Mouse (Mus musculus) liver, postnatal 0 days (tissue): ENCODE results near the gene Gon4l.

ENCODE experiments used
- CTCF ChIP-seq: sonication (generic); IDR thresholded peaks from 2 replicates; pipeline ENCODE4 v1.5.1; 2016; ENCODE audit warnings: antibody characterized with exemption, low read depth
- EP300 ChIP-seq: IDR thresholded peaks from 2 replicates; pipeline ENCODE4 v1.6.1; 2016; ENCODE audit warnings: antibody characterized with exemption, low read depth, mild to moderate bottlenecking

- TF ChIP-seq CTCF (no peak), EP300 (no peak)
Measured at GRCm38 (mm10) chr3:88918981-88919380, 84.0 kb downstream of the Gon4l start.
